Mouse (Mus musculus): ENCODE measurements around the gene Tmem150b. TPM values are rescaled to one million over a fixed set of nuclear protein-coding genes. Genes with fewer than 3 reads are reported as not detected.
A peak's percentile ranks its signal among the peaks of the same experiment; 100 is the strongest.

The Tmem150b gene
- polyA plus RNA-seq, 1 experiment from 2014 or later: not detected

DNA sequence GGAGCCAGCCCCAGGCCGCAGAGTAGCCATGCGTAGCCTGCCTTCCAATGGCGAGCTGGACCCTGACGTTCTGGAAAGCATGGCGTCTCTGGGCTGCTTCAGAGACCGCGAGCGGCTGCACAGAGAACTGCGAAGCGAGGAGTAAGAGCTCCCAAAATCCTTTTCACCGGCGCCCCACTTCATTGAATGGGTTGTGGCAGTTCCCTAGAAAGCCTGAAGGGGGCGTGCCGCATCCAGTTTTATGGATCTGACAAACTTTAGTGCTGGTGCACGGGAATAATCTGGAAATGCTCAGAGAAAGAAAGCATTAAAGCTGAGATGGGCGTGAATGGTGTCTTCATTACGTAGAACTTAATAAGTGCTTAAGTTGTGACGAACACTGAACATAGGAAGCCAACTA, 20.0 kb downstream of the Tmem150b start:
- Histone ChIP-seq H3K27ac (ENCODE audit: low read depth, low read length) (no peak overlapping the region), H3K4me3 (ENCODE audit: low read depth, low read length) (no peak overlapping the region), H3K9ac (ENCODE audit: low read length) (peak overlapping the region; percentile 25; the same call in 1 of the 2 replicates), H3K27me3 (replicated peaks; ENCODE audit: control insufficient read depth, insufficient read depth, low read length) (no peaks in the 10 kb centered on the region), H3K4me1 (ENCODE audit: control insufficient read depth, insufficient read depth, low read length) (no peaks in the 10 kb centered on the region), H3K9me3 (replicated peaks; ENCODE audit: control insufficient read depth, low read length) (no peaks in the 10 kb centered on the region), H3K36me3 (ENCODE audit: control insufficient read depth, insufficient read depth, low read length) (peaks cover 95% of the 10 kb centered on the region), H3K4me2 (ENCODE audit: low read length) (no peak overlapping the region)
- DNase-seq (ENCODE audit: low spot score) (peak; percentile 48), ATAC-seq (0 out of 2 replicates have a peak, but pooled peaks have one; percentile 7)
- 35% methylated on average over 18 of the region's 18 CpGs for WGBS

DNA sequence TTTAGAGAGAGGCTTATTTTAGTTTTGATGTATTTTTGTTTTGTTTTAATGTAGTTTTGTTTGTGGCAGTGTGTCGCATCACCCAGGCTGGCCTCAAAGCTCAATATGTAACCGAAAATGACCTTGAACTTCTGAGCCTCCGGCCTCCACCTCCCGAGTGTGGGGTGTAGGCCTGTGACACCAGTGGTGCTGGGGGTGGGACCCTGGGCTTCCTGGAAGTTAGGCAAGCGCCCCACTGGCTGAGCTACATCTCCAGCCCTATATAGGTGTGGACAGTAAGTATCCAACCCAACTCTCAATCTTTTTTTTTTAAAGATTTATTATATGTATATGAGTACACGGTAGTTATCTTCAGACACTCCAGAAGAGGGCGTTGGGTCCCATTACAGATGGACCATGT, 21.9 kb downstream of the Tmem150b start:
- H3K36me3 ChIP-seq (ENCODE audit: control insufficient read depth, insufficient read depth, low read length): peaks cover 93% of the 10 kb centered on the region
- H3K4me2 ChIP-seq (ENCODE audit: low read length): no peak overlapping the region
- H3K27ac ChIP-seq (ENCODE audit: low read depth, low read length): no peak overlapping the region
- no peaks in the 10 kb centered on the region for H3K9me3 ChIP-seq (replicated peaks; ENCODE audit: control insufficient read depth, low read length)
- DNase-seq (ENCODE audit: low spot score) (no peak), ATAC-seq (no peak)
- H3K9ac ChIP-seq (ENCODE audit: low read length): no peak overlapping the region
- H3K27me3 ChIP-seq (replicated peaks; ENCODE audit: control insufficient read depth, insufficient read depth, low read length): no peaks in the 10 kb centered on the region
- WGBS: 92% methylated on average over 7 of the region's 7 CpGs
- no peaks in the 10 kb centered on the region for H3K4me1 ChIP-seq (ENCODE audit: control insufficient read depth, insufficient read depth, low read length)
- H3K4me3 ChIP-seq (ENCODE audit: low read depth, low read length): no peak overlapping the region

DNA sequence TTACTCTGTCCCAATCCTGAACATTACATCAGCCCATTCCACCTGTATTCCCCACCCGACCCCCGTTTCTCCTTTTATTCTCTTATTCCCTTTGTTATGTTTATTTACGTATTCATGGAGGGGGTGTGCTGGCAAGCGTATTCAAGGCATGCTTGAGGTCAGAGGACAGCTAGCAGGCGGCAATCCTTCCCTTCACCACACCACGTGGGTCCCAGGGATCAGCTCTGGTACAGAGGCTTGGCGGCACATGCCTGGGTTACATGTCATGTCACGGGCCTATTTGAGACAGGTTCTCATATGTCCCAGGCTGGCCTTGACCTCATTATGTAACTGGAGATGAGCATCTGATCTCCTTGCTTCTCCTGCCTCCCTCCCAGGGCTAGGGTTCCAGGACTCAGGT, 22.7 kb downstream of the Tmem150b start:
- H3K4me2 ChIP-seq (ENCODE audit: low read length): no peak overlapping the region
- no peak overlapping the region for H3K27ac ChIP-seq (ENCODE audit: low read depth, low read length)
- H3K36me3 ChIP-seq (ENCODE audit: control insufficient read depth, insufficient read depth, low read length): peaks cover 93% of the 10 kb centered on the region
- ATAC-seq: no peak
- no peak for DNase-seq (ENCODE audit: low spot score)
- no peaks in the 10 kb centered on the region for H3K27me3 ChIP-seq (replicated peaks; ENCODE audit: control insufficient read depth, insufficient read depth, low read length)
- WGBS: 50% methylated on average over 8 of the region's 8 CpGs
- H3K9me3 ChIP-seq (replicated peaks; ENCODE audit: control insufficient read depth, low read length): no peaks in the 10 kb centered on the region
- H3K4me3 ChIP-seq (ENCODE audit: low read depth, low read length): no peak overlapping the region
- H3K9ac ChIP-seq (ENCODE audit: low read length): no peak overlapping the region
- no peaks in the 10 kb centered on the region for H3K4me1 ChIP-seq (ENCODE audit: control insufficient read depth, insufficient read depth, low read length)

DNA sequence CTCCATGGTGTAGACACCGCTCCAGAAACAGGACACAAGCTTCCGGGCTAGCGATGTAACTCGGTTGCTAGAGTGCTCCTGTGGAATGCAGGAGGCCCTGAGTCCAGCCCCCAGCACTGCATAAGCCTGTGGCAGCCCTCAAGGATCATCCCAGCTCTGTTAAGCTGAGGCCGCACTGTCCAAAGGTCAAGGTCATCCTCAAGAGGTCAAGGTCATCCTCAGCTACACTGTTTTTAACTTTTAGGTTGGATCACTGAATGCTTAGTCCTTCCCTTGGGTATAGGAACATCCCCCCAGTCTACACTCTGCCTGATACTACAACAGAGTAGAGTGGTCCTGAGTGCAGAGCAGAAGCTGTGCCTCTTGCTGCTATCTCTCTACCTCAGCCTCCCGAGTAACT, 32.0 kb downstream of the Tmem150b start:
- 85% methylated on average over 6 of the region's 6 CpGs for WGBS
- Histone ChIP-seq H3K36me3 (ENCODE audit: control insufficient read depth, insufficient read depth, low read length) (peaks cover 57% of the 10 kb centered on the region), H3K27me3 (replicated peaks; ENCODE audit: control insufficient read depth, insufficient read depth, low read length) (no peaks in the 10 kb centered on the region), H3K4me2 (ENCODE audit: low read length) (no peak overlapping the region), H3K4me3 (ENCODE audit: low read depth, low read length) (no peak overlapping the region), H3K9ac (ENCODE audit: low read length) (no peak overlapping the region), H3K27ac (ENCODE audit: low read depth, low read length) (no peak overlapping the region), H3K4me1 (ENCODE audit: control insufficient read depth, insufficient read depth, low read length) (peaks cover 6% of the 10 kb centered on the region), H3K9me3 (replicated peaks; ENCODE audit: control insufficient read depth, low read length) (no peaks in the 10 kb centered on the region)
- DNase-seq (ENCODE audit: low spot score): no peak
- ATAC-seq: no peak

DNA sequence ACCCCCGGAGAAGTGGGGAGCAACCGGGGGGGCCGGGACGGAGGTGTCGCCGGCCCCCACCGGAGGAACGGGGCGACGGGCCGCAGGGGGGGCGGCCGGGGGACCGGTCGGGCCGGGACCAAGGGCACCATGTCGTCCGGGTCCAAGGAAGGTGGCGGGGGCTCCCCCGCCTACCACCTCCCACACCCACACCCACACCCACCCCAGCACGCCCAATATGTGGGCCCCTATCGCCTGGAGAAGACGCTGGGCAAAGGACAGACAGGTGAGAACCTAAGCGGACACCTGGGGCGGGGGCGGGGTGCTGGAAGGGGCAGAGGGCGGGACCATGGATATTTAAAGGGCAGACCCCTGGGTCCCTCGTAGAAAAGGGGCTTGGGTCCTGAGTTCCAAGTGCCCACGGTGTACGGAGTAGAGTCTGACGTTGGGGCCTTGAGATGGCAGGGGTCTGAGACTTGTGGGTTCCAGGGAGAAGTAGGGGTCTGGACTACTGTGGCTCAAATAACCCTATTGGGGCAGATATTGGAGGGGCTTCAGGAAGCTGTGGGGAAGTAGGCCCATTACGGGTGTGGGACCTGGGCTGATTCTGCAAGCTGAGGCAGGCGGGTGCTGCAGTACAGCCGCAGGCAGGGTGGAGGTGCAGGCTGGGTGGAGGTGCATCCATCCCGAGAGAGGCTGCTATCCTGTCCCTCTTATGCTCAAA, 33.9 kb downstream of the Tmem150b start:
- DNase-seq (ENCODE audit: low spot score) (peak; percentile 34), ATAC-seq (peak; percentile 70)
- H3K4me1 ChIP-seq (ENCODE audit: control insufficient read depth, insufficient read depth, low read length): peaks cover 6% of the 10 kb centered on the region
- H3K27ac ChIP-seq (ENCODE audit: low read depth, low read length): peak overlapping the region; percentile 97
- peak overlapping the region; percentile 77 for H3K4me2 ChIP-seq (ENCODE audit: low read length)
- H3K9me3 ChIP-seq (replicated peaks; ENCODE audit: control insufficient read depth, low read length): no peaks in the 10 kb centered on the region
- peak overlapping the region; percentile 97 for H3K4me3 ChIP-seq (ENCODE audit: low read depth, low read length)
- peaks cover 38% of the 10 kb centered on the region for H3K36me3 ChIP-seq (ENCODE audit: control insufficient read depth, insufficient read depth, low read length)
- 4% methylated on average over 22 of the region's 35 CpGs for WGBS
- no peaks in the 10 kb centered on the region for H3K27me3 ChIP-seq (replicated peaks; ENCODE audit: control insufficient read depth, insufficient read depth, low read length)
- H3K9ac ChIP-seq (ENCODE audit: low read length): peak overlapping the region; percentile 100

DNA sequence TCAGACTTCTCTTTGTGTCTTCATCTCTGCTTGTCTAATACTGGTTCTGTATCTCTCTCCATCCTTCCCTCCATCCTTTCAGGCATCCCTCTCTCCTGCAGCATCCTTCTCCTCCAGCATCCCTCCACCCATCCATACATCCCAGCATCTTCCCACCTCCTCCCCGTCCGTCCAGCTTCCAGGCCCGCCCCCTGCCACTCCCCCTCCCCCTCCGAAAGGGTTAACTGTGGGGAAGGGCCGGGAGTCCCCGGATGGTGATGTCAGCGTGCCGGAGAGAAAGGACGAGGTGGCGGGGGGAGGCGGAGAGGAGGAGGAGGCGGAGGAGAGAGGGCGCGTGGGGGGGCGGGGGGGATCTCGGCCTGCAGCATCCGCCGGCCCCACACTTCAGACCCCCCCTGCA, 34.7 kb downstream of the Tmem150b start, which contains the start of gene Brsk1:
Brsk1 (plus strand) TSS at position 218 of the 400 bp plus-strand sequence.
- H3K4me1 ChIP-seq (ENCODE audit: control insufficient read depth, insufficient read depth, low read length): peaks cover 6% of the 10 kb centered on the region
- peak within 1 kb of the TSS; percentile 100 for H3K9ac ChIP-seq (ENCODE audit: low read length)
- peak; percentile 95 for DNase-seq (ENCODE audit: low spot score)
- H3K4me3 ChIP-seq (ENCODE audit: low read depth, low read length): peak within 1 kb of the TSS; percentile 97
- peak within 1 kb of the TSS; percentile 97 for H3K27ac ChIP-seq (ENCODE audit: low read depth, low read length)
- peak within 1 kb of the TSS; percentile 77 for H3K4me2 ChIP-seq (ENCODE audit: low read length)
- H3K27me3 ChIP-seq (replicated peaks; ENCODE audit: control insufficient read depth, insufficient read depth, low read length): no peaks in the 10 kb centered on the region
- WGBS: under 1% methylated on average over 9 of the region's 18 CpGs
- peaks cover 31% of the 10 kb centered on the region for H3K36me3 ChIP-seq (ENCODE audit: control insufficient read depth, insufficient read depth, low read length)
- peak; percentile 93 for ATAC-seq
- no peaks in the 10 kb centered on the region for H3K9me3 ChIP-seq (replicated peaks; ENCODE audit: control insufficient read depth, low read length)

DNA sequence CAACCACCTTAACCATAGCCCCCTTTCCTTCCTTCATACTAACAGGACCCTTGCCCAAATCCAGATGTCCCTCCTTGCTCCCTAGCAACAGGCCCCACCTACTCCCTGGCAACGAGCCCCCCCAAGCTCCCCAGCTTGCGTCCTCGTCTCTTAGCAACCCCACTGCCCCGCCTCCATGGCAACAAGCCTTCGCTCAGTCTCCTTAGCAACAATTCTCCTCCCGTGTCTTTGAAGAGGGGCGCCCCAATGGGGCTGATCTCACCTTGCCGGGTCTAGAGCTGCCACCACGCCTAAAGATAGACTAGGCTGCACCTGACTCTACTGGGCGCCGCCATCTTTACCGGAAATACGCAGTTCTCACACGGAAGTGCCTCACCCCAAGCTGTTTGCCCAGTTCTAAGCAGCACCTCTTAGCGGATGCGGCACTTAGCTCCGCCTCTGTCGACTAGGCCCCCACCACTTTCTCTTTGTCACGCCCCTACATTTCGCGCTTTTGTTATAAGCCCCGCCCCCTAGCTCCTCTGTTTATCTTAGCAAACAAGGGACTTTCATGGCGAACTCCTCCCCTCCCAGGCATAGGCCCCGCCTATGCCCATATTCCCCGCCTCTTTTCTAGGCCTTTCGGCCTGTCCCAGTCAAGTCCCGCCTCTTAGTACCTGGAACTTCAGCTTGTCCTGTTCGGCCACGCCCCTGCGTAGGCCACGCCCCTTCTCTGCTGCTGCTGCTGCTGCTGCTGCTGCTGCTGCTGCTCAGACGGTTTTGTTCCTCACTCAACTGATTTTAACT, 40.2 kb downstream of the Tmem150b start, which contains the start of gene Hspbp1:
Hspbp1 (minus strand) TSS at position 437 of the 786 bp plus-strand sequence.
- WGBS: under 1% methylated on average over 32 of the region's 32 CpGs

DNA sequence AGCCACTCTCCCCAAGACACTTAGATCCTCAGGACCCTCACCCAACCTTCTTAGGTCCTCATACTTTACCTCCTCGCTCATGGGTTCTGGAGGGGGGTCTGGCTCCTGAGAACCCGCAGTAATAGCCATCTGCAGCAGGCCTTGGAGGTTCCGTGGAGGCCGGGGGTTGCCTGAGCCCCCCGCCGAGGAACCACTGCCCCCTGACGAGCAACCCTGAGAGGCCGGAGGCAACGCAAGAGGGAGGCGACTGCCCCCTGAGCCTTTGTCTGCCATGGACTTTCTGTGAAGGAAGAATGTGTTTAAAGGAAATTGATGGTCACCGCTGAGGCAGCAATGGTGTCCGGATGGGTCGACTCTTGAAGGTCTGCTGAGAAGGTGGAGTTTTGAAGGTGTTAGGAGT, 40.8 kb downstream of the Tmem150b start:
- ATAC-seq: no peak
- Histone ChIP-seq H3K4me2 (ENCODE audit: low read length) (peak overlapping the region; percentile 75), H3K27ac (ENCODE audit: low read depth, low read length) (no peak overlapping the region)

More for the DNA sequence above, 40.2 kb downstream of the Tmem150b start, which contains the start of gene Hspbp1:
- ATAC-seq: peak; percentile 99
- Histone ChIP-seq H3K27ac (ENCODE audit: low read depth, low read length) (peak within 1 kb of the TSS; percentile 63), H3K4me2 (ENCODE audit: low read length) (peak within 1 kb of the TSS; percentile 75), H3K9ac (ENCODE audit: low read length) (peak within 1 kb of the TSS; percentile 59), H3K4me1 (ENCODE audit: control insufficient read depth, insufficient read depth, low read length) (peaks cover 5% of the 10 kb centered on the region), H3K36me3 (ENCODE audit: control insufficient read depth, insufficient read depth, low read length) (peaks cover 11% of the 10 kb centered on the region), H3K27me3 (replicated peaks; ENCODE audit: control insufficient read depth, insufficient read depth, low read length) (no peaks in the 10 kb centered on the region), H3K4me3 (ENCODE audit: low read depth, low read length) (peak within 1 kb of the TSS; percentile 67), H3K9me3 (replicated peaks; ENCODE audit: control insufficient read depth, low read length) (no peaks in the 10 kb centered on the region)
- DNase-seq (ENCODE audit: low spot score): peak; percentile 98

More for the DNA sequence above, 40.8 kb downstream of the Tmem150b start:
- peaks cover 5% of the 10 kb centered on the region for H3K4me1 ChIP-seq (ENCODE audit: control insufficient read depth, insufficient read depth, low read length)
- H3K9me3 ChIP-seq (replicated peaks; ENCODE audit: control insufficient read depth, low read length): no peaks in the 10 kb centered on the region
- H3K4me3 ChIP-seq (ENCODE audit: low read depth, low read length): peak overlapping the region; percentile 67
- 1% methylated on average over 13 of the region's 13 CpGs for WGBS
- H3K36me3 ChIP-seq (ENCODE audit: control insufficient read depth, insufficient read depth, low read length): peaks cover 13% of the 10 kb centered on the region
- peak overlapping the region; percentile 59 for H3K9ac ChIP-seq (ENCODE audit: low read length)
- H3K27me3 ChIP-seq (replicated peaks; ENCODE audit: control insufficient read depth, insufficient read depth, low read length): no peaks in the 10 kb centered on the region
- DNase-seq (ENCODE audit: low spot score): no peak
